Mouse (Mus musculus): ENCODE data around the gene Limk2. TPM values are rescaled to one million over a fixed set of nuclear protein-coding genes. Genes with fewer than 3 reads are reported as not detected.

The Limk2 gene
- polyA plus RNA-seq, 1 experiment from 2014 or later = 60.1 TPM

- no peak overlapping the region for H3K27ac ChIP-seq
Measured at GRCm38 (mm10) chr11:3366411-3366810, 42.6 kb downstream of the Limk2 start.

GRCm38 (mm10) chr11:3362854-3363253 lies 46.1 kb downstream of the Limk2 start:
- ATAC-seq = no peak
- H3K4me1 ChIP-seq (replicated peaks) = no peaks in the 10 kb centered on the region
- H3K27ac ChIP-seq = no peak overlapping the region
- H3K36me3 ChIP-seq = peaks cover 9% of the 10 kb centered on the region
- no peaks in the 10 kb centered on the region for H3K9me3 ChIP-seq
- no peaks in the 10 kb centered on the region for H3K27me3 ChIP-seq (replicated peaks)
- H3K9ac ChIP-seq = no peak overlapping the region
- no peak overlapping the region for H3K4me3 ChIP-seq (replicated peaks)
- 75% methylated on average over 3 of the region's 3 CpGs for WGBS
- no peak overlapping the region for H3K4me2 ChIP-seq (replicated peaks)

More at GRCm38 (mm10) chr11:3366411-3366810, 42.6 kb downstream of the Limk2 start:
- Histone ChIP-seq H3K9ac (no peak overlapping the region), H3K36me3 (0 out of 2 replicates have a peak, but pooled peaks cover 3% of the 10 kb centered on the region), H3K4me1 (replicated peaks) (peaks cover 16% of the 10 kb centered on the region), H3K27me3 (replicated peaks) (no peaks in the 10 kb centered on the region), H3K4me3 (replicated peaks) (no peak overlapping the region), H3K9me3 (no peaks in the 10 kb centered on the region), H3K4me2 (replicated peaks) (no peak overlapping the region)
- ATAC-seq = no peak
- WGBS = 89% methylated on average over 7 of the region's 7 CpGs

GRCm38 (mm10) chr11:3352990-3353585 lies 55.9 kb downstream of the Limk2 start:
- Histone ChIP-seq H3K27me3 (replicated peaks) (no peaks in the 10 kb centered on the region), H3K36me3 (peaks cover 29% of the 10 kb centered on the region), H3K9ac (no peak overlapping the region), H3K4me3 (replicated peaks) (no peak overlapping the region), H3K4me2 (replicated peaks) (no peak overlapping the region), H3K4me1 (replicated peaks) (peaks cover 14% of the 10 kb centered on the region), H3K9me3 (no peaks in the 10 kb centered on the region), H3K27ac (no peak overlapping the region)
- WGBS = 60% methylated on average over 18 of the region's 18 CpGs
- no peak for ATAC-seq

GRCm38 (mm10) chr11:3352131-3352530 lies 56.9 kb downstream of the Limk2 start:
- peaks cover 19% of the 10 kb centered on the region for H3K4me1 ChIP-seq (replicated peaks)
- peaks cover 29% of the 10 kb centered on the region for H3K36me3 ChIP-seq
- H3K27me3 ChIP-seq (replicated peaks) = no peaks in the 10 kb centered on the region
- WGBS = 93% methylated on average over 9 of the region's 9 CpGs
- no peak overlapping the region for H3K27ac ChIP-seq
- no peak overlapping the region for H3K4me3 ChIP-seq (replicated peaks)
- no peaks in the 10 kb centered on the region for H3K9me3 ChIP-seq
- H3K9ac ChIP-seq = no peak overlapping the region
- ATAC-seq = no peak
- H3K4me2 ChIP-seq (replicated peaks) = no peak overlapping the region

GRCm38 (mm10) chr11:3349343-3349695 lies 59.7 kb downstream of the Limk2 start:
- Histone ChIP-seq H3K4me2 (replicated peaks) (no peak overlapping the region), H3K4me3 (replicated peaks) (no peak overlapping the region), H3K36me3 (peaks cover 28% of the 10 kb centered on the region), H3K27me3 (replicated peaks) (no peaks in the 10 kb centered on the region), H3K9ac (no peak overlapping the region), H3K27ac (no peak overlapping the region), H3K9me3 (no peaks in the 10 kb centered on the region), H3K4me1 (replicated peaks) (peaks cover 19% of the 10 kb centered on the region)
- ATAC-seq = peak; percentile 13; the same call in 1 of the 2 replicates
- 71% methylated on average over 4 of the region's 4 CpGs for WGBS

- peaks cover 19% of the 10 kb centered on the region for H3K4me1 ChIP-seq (replicated peaks)
- H3K9ac ChIP-seq = no peak overlapping the region
- no peaks in the 10 kb centered on the region for H3K27me3 ChIP-seq (replicated peaks)
- peak; percentile 53 for ATAC-seq
- no peak overlapping the region for H3K4me3 ChIP-seq (replicated peaks)
- no peaks in the 10 kb centered on the region for H3K9me3 ChIP-seq
- 0 out of 2 replicates have a peak overlapping the region, but pooled peaks have one; percentile 3 for H3K27ac ChIP-seq
- no peak overlapping the region for H3K4me2 ChIP-seq (replicated peaks)
- WGBS = 28% methylated on average over 6 of the region's 6 CpGs
- H3K36me3 ChIP-seq = peaks cover 32% of the 10 kb centered on the region
Measured at GRCm38 (mm10) chr11:3348576-3349342, 60.2 kb downstream of the Limk2 start.

GRCm38 (mm10) chr11:3347835-3348195 lies 61.2 kb downstream of the Limk2 start:
- ATAC-seq = no peak
- Histone ChIP-seq H3K4me2 (replicated peaks) (no peak overlapping the region), H3K27me3 (replicated peaks) (no peaks in the 10 kb centered on the region), H3K4me3 (replicated peaks) (no peak overlapping the region), H3K4me1 (replicated peaks) (peaks cover 19% of the 10 kb centered on the region), H3K36me3 (peaks cover 32% of the 10 kb centered on the region), H3K27ac (no peak overlapping the region), H3K9me3 (no peaks in the 10 kb centered on the region), H3K9ac (no peak overlapping the region)

GRCm38 (mm10) chr11:3347091-3347834 lies 61.7 kb downstream of the Limk2 start:
- Histone ChIP-seq H3K9ac (no peak overlapping the region), H3K4me1 (replicated peaks) (peaks cover 19% of the 10 kb centered on the region), H3K4me3 (replicated peaks) (no peak overlapping the region), H3K9me3 (no peaks in the 10 kb centered on the region), H3K27ac (no peak overlapping the region), H3K4me2 (replicated peaks) (no peak overlapping the region), H3K36me3 (peaks cover 32% of the 10 kb centered on the region), H3K27me3 (replicated peaks) (no peaks in the 10 kb centered on the region)
- peak; percentile 71 for ATAC-seq
- 60% methylated on average over 12 of the region's 12 CpGs for WGBS

GRCm38 (mm10) chr11:3346351-3346750 lies 62.6 kb downstream of the Limk2 start:
- no peak for ATAC-seq
- H3K9me3 ChIP-seq = no peaks in the 10 kb centered on the region
- H3K27ac ChIP-seq = no peak overlapping the region
- WGBS = 93% methylated on average over 7 of the region's 7 CpGs
- H3K4me2 ChIP-seq (replicated peaks) = no peak overlapping the region
- H3K9ac ChIP-seq = no peak overlapping the region
- H3K4me1 ChIP-seq (replicated peaks) = peaks cover 19% of the 10 kb centered on the region
- H3K27me3 ChIP-seq (replicated peaks) = no peaks in the 10 kb centered on the region
- peaks cover 26% of the 10 kb centered on the region for H3K36me3 ChIP-seq
- no peak overlapping the region for H3K4me3 ChIP-seq (replicated peaks)

- no peak overlapping the region for H3K27ac ChIP-seq
- H3K36me3 ChIP-seq = peaks cover 16% of the 10 kb centered on the region
- peaks cover 19% of the 10 kb centered on the region for H3K4me1 ChIP-seq (replicated peaks)
- no peak overlapping the region for H3K4me2 ChIP-seq (replicated peaks)
- no peaks in the 10 kb centered on the region for H3K27me3 ChIP-seq (replicated peaks)
- H3K4me3 ChIP-seq (replicated peaks) = no peak overlapping the region
- ATAC-seq = no peak
- H3K9ac ChIP-seq = no peak overlapping the region
- H3K9me3 ChIP-seq = no peaks in the 10 kb centered on the region
- WGBS = 92% methylated on average over 3 of the region's 3 CpGs
Measured at GRCm38 (mm10) chr11:3344916-3345315, 64.1 kb downstream of the Limk2 start.

- WGBS = 79% methylated on average over 5 of the region's 5 CpGs
Measured at GRCm38 (mm10) chr11:3341476-3341875, 67.5 kb downstream of the Limk2 start.

GRCm38 (mm10) chr11:3337961-3338360 lies 71.0 kb downstream of the Limk2 start:
- no peaks in the 10 kb centered on the region for H3K9me3 ChIP-seq
- no peak overlapping the region for H3K9ac ChIP-seq
- H3K27me3 ChIP-seq (replicated peaks) = no peaks in the 10 kb centered on the region
- H3K36me3 ChIP-seq = no peaks in the 10 kb centered on the region
- peak; percentile 7; the same call in 1 of the 2 replicates for ATAC-seq
- peak overlapping the region; percentile 61; the same call in 1 of the 2 replicates for H3K27ac ChIP-seq
- no peak overlapping the region for H3K4me3 ChIP-seq (replicated peaks)
- peaks cover 21% of the 10 kb centered on the region for H3K4me1 ChIP-seq (replicated peaks)
- H3K4me2 ChIP-seq (replicated peaks) = no peak overlapping the region
- WGBS = 48% methylated on average over 5 of the region's 5 CpGs

More at GRCm38 (mm10) chr11:3341476-3341875, 67.5 kb downstream of the Limk2 start:
- Histone ChIP-seq H3K9me3 (no peaks in the 10 kb centered on the region), H3K4me2 (replicated peaks) (no peak overlapping the region), H3K9ac (no peak overlapping the region), H3K27me3 (replicated peaks) (no peaks in the 10 kb centered on the region), H3K4me1 (replicated peaks) (peaks cover 8% of the 10 kb centered on the region), H3K36me3 (peaks cover 16% of the 10 kb centered on the region), H3K27ac (no peak overlapping the region), H3K4me3 (replicated peaks) (no peak overlapping the region)
- ATAC-seq = no peak
